Mouse (Mus musculus) thymus, adult 2 months (tissue): ENCODE results near the gene Ggt1.

Source experiments
- CTCF ChIP-seq: fragments of 200-500 bp; IDR thresholded peaks from 2 replicates; pipeline ENCODE4 v1.5.1; 2012; ENCODE audit warnings: mild to moderate bottlenecking, control low read depth, low read length, moderate library complexity, borderline replicate concordance; ENCODE audit not compliant: control insufficient read depth, poor library complexity, insufficient read depth; ENCODE audit errors: extremely low read depth
- POLR2A ChIP-seq: fragments of 200-500 bp; IDR thresholded peaks from 2 replicates; pipeline ENCODE4 v1.6.1; 2012; ENCODE audit warnings: mild to moderate bottlenecking, low read length, control low read depth, moderate library complexity; ENCODE audit not compliant: control insufficient read depth, poor library complexity, insufficient read depth; ENCODE audit errors: extremely low read depth

DNA sequence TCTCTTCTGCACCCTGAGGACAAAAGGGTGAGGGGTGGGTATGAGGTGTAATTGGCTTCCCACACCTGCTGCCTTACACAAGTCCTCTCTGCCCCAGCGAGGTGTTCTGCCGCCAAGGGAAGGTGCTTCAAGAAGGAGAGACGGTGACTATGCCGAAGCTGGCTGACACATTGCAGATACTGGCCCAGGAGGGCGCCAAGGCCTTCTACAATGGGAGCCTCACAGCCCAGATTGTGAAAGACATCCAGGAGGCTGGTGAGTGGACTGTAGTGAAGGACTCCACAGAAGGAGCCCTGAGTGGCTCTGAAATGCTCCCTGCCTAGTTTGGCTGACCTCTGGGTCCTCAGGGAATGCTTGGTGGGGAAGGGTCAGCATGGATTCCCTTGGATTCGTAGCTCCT lies 17.7 kb downstream of the Ggt1 start:
- TF ChIP-seq CTCF, result no peak
- TF ChIP-seq POLR2A, result no peak
